Mouse (Mus musculus): ENCODE data around the gene Cfap99. TPM values are rescaled to one million over a fixed set of nuclear protein-coding genes. Genes with fewer than 3 reads are reported as not detected.

Cfap99 gene
- polyA plus RNA-seq, 1 experiment = not detected

GRCm38 (mm10) chr5:34284156-34284750 lies 4.1 kb upstream of the Cfap99 start:
- 23% methylated on average over 3 of the region's 3 CpGs for WGBS
- Histone ChIP-seq H3K4me1 (ENCODE audit: control insufficient read depth, insufficient read depth, low read length) (peaks cover 2% of the 10 kb centered on the region), H3K4me3 (replicated peaks; ENCODE audit: control insufficient read depth, low read depth, low read length) (no peak overlapping the region), H3K27ac (ENCODE audit: control insufficient read depth, insufficient read depth, low read depth, low read length, poor library complexity) (no peak overlapping the region)
- TF ChIP-seq POLR2A (IDR thresholded peaks at IDR 0.05; ENCODE audit: borderline replicate concordance, control insufficient read depth, low read depth, low read length) = no peak
- TF ChIP-seq CTCF (IDR thresholded peaks at IDR 0.05; ENCODE audit: control insufficient read depth, insufficient read depth, low read length) = no peak

- H3K4me3 ChIP-seq (replicated peaks; ENCODE audit: control insufficient read depth, low read depth, low read length) = no peak overlapping the region
- no peak overlapping the region for H3K27ac ChIP-seq (ENCODE audit: control insufficient read depth, insufficient read depth, low read depth, low read length, poor library complexity)
- WGBS = 74% methylated on average over 2 of the region's 2 CpGs
- TF ChIP-seq CTCF (IDR thresholded peaks at IDR 0.05; ENCODE audit: control insufficient read depth, insufficient read depth, low read length) (no peak), POLR2A (IDR thresholded peaks at IDR 0.05; ENCODE audit: borderline replicate concordance, control insufficient read depth, low read depth, low read length) (no peak)
- peaks cover 2% of the 10 kb centered on the region for H3K4me1 ChIP-seq (ENCODE audit: control insufficient read depth, insufficient read depth, low read length)
These were observed 3.1 kb upstream of the Cfap99 start for GRCm38 (mm10) chr5:34285285-34285684.

- TF ChIP-seq POLR2A (IDR thresholded peaks at IDR 0.05; ENCODE audit: borderline replicate concordance, control insufficient read depth, low read depth, low read length) = no peak
- TF ChIP-seq CTCF (IDR thresholded peaks at IDR 0.05; ENCODE audit: control insufficient read depth, insufficient read depth, low read length) = no peak
- peaks cover under 1% of the 10 kb centered on the region for H3K4me1 ChIP-seq (ENCODE audit: control insufficient read depth, insufficient read depth, low read length)
- H3K4me3 ChIP-seq (replicated peaks; ENCODE audit: control insufficient read depth, low read depth, low read length) = peak overlapping the region; percentile 42
- 13% methylated on average over 11 of the region's 11 CpGs for WGBS
- H3K27ac ChIP-seq (ENCODE audit: control insufficient read depth, insufficient read depth, low read depth, low read length, poor library complexity) = no peak overlapping the region
These were observed 1.9 kb upstream of the Cfap99 start for GRCm38 (mm10) chr5:34286516-34286915.

GRCm38 (mm10) chr5:34287001-34287837 lies 1.2 kb upstream of the Cfap99 start:
- peak overlapping the region; percentile 29; the same call in 1 of the 2 replicates for H3K27ac ChIP-seq (ENCODE audit: control insufficient read depth, insufficient read depth, low read depth, low read length, poor library complexity)
- peak overlapping the region; percentile 44 for H3K4me3 ChIP-seq (replicated peaks; ENCODE audit: control insufficient read depth, low read depth, low read length)
- TF ChIP-seq POLR2A (IDR thresholded peaks at IDR 0.05; ENCODE audit: borderline replicate concordance, control insufficient read depth, low read depth, low read length) = no peak
- TF ChIP-seq CTCF (IDR thresholded peaks at IDR 0.05; ENCODE audit: control insufficient read depth, insufficient read depth, low read length) = no peak
- 2% methylated on average over 54 of the region's 54 CpGs for WGBS
- H3K4me1 ChIP-seq (ENCODE audit: control insufficient read depth, insufficient read depth, low read length) = no peaks in the 10 kb centered on the region; the same call in 1 of the 2 replicates

- H3K4me3 ChIP-seq (replicated peaks; ENCODE audit: control insufficient read depth, low read depth, low read length) = peak overlapping the region; percentile 43
- no peak for TF ChIP-seq CTCF (IDR thresholded peaks at IDR 0.05; ENCODE audit: control insufficient read depth, insufficient read depth, low read length)
- TF ChIP-seq POLR2A (IDR thresholded peaks at IDR 0.05; ENCODE audit: borderline replicate concordance, control insufficient read depth, low read depth, low read length) = no peak
- 4% methylated on average over 18 of the region's 18 CpGs for WGBS
- no peaks in the 10 kb centered on the region; the same call in 1 of the 2 replicates for H3K4me1 ChIP-seq (ENCODE audit: control insufficient read depth, insufficient read depth, low read length)
- no peak overlapping the region for H3K27ac ChIP-seq (ENCODE audit: control insufficient read depth, insufficient read depth, low read depth, low read length, poor library complexity)
These were observed 608 bp upstream of the Cfap99 start for GRCm38 (mm10) chr5:34287838-34288145.

- Histone ChIP-seq H3K4me3 (replicated peaks; ENCODE audit: control insufficient read depth, low read depth, low read length) (no peak overlapping the region), H3K27ac (ENCODE audit: control insufficient read depth, insufficient read depth, low read depth, low read length, poor library complexity) (no peak overlapping the region), H3K4me1 (ENCODE audit: control insufficient read depth, insufficient read depth, low read length) (no peaks in the 10 kb centered on the region; the same call in 1 of the 2 replicates)
- WGBS = 67% methylated on average over 2 of the region's 2 CpGs
- TF ChIP-seq CTCF (IDR thresholded peaks at IDR 0.05; ENCODE audit: control insufficient read depth, insufficient read depth, low read length) = no peak
- TF ChIP-seq POLR2A (IDR thresholded peaks at IDR 0.05; ENCODE audit: borderline replicate concordance, control insufficient read depth, low read depth, low read length) = no peak
These were observed 886 bp downstream of the Cfap99 start for GRCm38 (mm10) chr5:34289286-34289685.

- no peak overlapping the region for H3K4me3 ChIP-seq (replicated peaks; ENCODE audit: control insufficient read depth, low read depth, low read length)
- no peak overlapping the region for H3K27ac ChIP-seq (ENCODE audit: control insufficient read depth, insufficient read depth, low read depth, low read length, poor library complexity)
- TF ChIP-seq POLR2A (IDR thresholded peaks at IDR 0.05; ENCODE audit: borderline replicate concordance, control insufficient read depth, low read depth, low read length) = no peak
- TF ChIP-seq CTCF (IDR thresholded peaks at IDR 0.05; ENCODE audit: control insufficient read depth, insufficient read depth, low read length) = no peak
- no peaks in the 10 kb centered on the region for H3K4me1 ChIP-seq (ENCODE audit: control insufficient read depth, insufficient read depth, low read length)
- WGBS = 72% methylated on average over 6 of the region's 6 CpGs
These were observed 5.0 kb downstream of the Cfap99 start for GRCm38 (mm10) chr5:34293363-34293762.

GRCm38 (mm10) chr5:34294696-34295095 lies 6.3 kb downstream of the Cfap99 start:
- TF ChIP-seq CTCF (IDR thresholded peaks at IDR 0.05; ENCODE audit: control insufficient read depth, insufficient read depth, low read length) (no peak), POLR2A (IDR thresholded peaks at IDR 0.05; ENCODE audit: borderline replicate concordance, control insufficient read depth, low read depth, low read length) (no peak)
- WGBS = 54% methylated on average over 2 of the region's 2 CpGs
- Histone ChIP-seq H3K4me3 (replicated peaks; ENCODE audit: control insufficient read depth, low read depth, low read length) (no peak overlapping the region), H3K4me1 (ENCODE audit: control insufficient read depth, insufficient read depth, low read length) (no peaks in the 10 kb centered on the region), H3K27ac (ENCODE audit: control insufficient read depth, insufficient read depth, low read depth, low read length, poor library complexity) (no peak overlapping the region)

Data from bone marrow, adult 2 months (tissue).